Mouse (Mus musculus): ENCODE results near the gene Aars.
"Not testable (repeated sequence)": the region's sequence is repeated elsewhere in the genome, so short reads cannot be mapped to it uniquely, and the experiment has no call there.

The Aars gene

DNA sequence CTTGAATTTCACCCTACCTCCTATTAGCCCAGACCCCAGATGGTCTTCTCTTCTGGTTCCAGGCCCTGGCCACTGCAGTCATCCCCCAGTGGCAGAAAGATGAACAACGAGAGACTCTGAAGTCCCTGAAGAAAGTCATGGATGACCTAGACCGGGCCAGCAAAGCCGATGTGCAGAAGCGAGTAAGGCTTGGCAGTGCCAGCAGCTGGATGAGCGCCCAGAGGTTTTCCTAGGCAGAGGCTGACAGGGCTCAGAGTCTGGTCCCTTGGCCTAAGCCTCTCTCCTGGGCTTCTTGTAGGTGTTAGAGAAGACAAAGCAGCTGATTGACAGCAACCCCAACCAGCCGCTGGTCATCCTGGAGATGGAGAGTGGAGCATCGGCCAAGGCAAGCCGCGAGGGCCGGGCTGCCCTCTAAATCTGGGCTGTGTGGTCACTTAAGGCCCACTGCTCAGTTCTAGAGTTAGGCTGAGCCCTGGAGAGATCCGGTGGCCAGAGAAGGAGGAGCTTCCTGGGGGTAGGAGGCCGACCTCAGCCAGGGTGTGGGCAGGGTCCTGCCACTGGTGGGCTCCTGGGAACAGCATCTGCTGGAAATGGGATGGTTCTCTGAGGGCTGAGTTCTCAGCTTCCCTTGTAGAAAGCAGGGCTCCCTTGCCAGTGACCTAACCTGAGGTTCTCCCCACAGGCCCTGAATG lies 21.0 kb downstream of the Aars start:
- DNase-seq (ENCODE audit: low spot score) = no peak

DNA sequence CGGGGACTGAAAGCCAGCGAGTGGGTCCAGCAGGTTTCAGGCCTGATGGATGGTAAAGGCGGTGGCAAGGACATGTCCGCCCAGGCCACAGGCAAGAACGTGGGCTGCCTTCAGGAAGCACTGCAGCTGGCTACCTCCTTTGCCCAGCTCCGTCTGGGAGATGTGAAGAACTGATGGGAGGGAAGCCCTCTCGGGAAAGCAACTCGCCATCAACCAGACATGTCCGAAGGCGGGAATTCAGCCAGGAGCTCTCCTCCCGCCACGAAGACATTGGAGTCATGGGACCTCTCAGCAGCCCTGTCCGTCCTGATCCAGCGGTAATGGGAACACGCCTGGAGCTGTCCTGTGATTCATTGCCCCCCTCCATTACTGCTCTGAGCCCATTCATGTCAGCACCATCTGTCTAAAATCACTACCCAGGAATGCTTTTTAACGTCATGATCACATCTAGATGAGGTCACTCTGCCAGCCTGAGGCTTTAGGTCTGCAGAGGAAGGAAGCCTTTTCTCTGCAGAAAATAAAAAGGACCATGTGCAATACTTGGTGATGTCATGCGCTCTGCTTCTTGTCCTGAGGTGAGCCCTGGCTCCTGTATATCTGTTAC lies 22.2 kb downstream of the Aars start:
- DNase-seq (ENCODE audit: low spot score) = no peak

DNA sequence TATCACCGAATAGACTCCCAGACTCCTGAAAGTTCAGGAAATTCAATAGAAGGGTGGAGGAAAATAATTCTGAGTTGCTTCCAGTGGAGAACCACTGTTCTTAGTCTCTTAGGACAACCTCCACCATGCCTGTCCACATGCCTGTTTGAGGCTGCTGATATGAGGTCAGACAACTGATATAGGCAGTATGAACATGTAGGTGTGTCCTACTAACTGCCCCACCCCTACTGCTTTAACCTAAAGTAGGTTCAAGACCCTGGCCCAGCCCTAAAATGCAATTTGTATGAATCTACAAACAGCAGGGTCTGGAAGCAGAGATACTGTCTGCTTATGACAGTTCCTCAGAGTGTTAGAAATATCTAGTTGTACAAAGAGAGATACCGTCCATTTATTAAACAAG lies 22.7 kb downstream of the Aars start:
- no peak for DNase-seq (ENCODE audit: low spot score)

DNA sequence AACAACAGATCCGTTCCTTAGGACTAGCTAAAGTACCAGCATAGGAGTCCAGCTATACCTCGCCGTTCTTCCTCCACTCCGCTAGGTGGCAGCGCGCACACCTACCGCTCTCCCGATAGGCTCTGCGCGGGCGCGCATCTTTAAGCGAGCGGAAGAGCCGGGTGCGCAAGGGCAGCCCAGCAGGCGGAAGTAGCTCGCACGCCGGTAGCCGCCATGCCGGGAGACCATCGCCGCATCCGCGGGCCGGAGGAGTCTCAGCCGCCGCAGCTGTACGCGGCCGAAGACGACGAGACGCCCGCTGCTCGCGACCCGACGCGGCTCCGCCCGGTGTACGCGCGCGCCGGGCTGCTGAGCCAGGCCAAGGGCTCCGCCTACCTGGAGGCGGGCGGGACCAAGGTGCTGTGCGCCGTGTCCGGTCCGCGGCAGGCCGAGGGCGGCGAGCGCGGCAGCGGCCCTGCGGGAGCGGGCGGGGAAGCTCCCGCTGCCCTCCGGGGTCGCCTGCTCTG lies 23.3 kb downstream of the Aars start, which contains the start of gene Exosc6:
Gene Exosc6, plus strand, starts transcription at position 182 of the 506 bp plus-strand sequence.
- DNase-seq (ENCODE audit: low spot score) = peak; percentile 97

GRCm38 (mm10) chr8:111056691-111057293 lies 23.8 kb downstream of the Aars start:
- peak; percentile 45 for DNase-seq (ENCODE audit: low spot score)

- DNase-seq (ENCODE audit: low spot score) = no peak
Observed at GRCm38 (mm10) chr8:111058946-111059572, 26.1 kb downstream of the Aars start.

DNA sequence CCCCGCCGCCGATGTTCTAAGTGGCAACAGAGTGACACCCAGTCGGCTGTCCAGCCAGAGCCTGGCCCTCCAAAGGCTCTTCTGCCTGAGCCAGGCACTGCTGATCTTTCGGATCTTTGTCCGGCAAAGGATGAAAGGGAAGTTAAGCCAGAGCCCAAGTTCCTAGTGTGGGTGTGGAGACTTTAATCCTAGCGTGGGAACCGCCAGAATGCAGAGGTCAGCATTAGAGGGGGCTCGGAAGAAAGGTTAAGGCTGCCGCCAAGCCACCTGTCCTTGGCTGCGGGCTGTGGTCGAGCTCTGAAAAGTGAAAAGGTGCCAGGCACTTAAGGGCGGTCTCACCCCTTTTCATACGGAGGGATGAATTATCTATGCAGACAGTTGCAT lies 28.7 kb downstream of the Aars start:
- DNase-seq (ENCODE audit: low spot score) = no peak

DNA sequence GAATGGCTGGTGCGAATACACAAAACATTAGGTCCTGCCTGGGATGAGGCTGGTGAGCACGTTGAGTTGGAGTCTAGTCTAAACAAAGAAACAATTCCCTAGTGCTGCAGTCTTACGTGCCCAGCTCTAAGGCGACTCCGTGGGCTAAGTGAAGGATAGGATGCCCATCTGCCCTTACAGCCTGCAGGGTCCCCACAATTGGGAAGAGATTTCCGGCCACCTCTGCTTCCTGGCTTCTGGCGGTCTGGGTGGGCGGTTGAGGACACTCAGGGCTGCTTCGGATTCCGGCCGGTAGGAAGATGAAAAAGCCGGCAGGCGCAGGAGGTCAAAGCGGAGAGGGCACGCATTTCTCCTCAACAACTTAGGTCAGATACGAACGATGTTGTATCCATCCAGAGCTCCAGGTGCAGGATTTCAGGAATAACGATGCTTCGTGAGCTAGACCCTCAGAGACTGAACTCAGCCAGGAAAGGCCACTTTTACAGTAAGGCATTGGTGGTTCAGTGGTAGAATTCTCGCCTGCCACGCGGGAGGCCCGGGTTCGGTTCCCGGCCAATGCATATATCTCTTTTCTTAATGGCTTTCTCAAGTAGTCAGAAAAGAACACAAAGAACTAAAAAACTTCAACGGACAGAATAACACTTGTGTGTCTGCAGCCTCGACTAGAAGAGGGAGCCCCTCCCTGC lies 29.3 kb downstream of the Aars start:
- peak; percentile 98 for DNase-seq (ENCODE audit: low spot score)

GRCm38 (mm10) chr8:111062893-111063292 lies 29.9 kb downstream of the Aars start:
- peak; percentile 25 for DNase-seq (ENCODE audit: low spot score)

- no peak for DNase-seq (ENCODE audit: low spot score)
Observed at GRCm38 (mm10) chr8:111066308-111066707, 33.4 kb downstream of the Aars start.

DNA sequence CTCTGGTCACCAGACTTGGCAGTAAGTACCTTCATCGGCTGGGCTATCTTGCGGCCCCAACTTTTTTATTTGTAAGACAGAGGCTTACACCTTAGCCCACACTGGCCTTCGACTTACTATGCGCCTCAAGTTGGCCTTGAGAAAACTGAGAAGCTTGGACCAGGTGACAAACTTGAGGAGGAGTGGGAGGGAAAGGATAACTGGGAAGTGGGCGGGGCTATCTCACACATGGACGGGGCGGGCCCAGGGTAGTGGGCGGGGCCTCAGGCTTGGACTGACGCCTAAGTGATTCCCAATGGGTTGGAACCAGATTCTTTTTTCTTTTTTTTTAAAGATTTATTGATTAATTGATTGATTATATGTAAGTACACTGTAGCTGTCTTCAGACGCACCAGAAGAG lies 34.5 kb downstream of the Aars start:
- peak; percentile 21 for DNase-seq (ENCODE audit: low spot score)

DNA sequence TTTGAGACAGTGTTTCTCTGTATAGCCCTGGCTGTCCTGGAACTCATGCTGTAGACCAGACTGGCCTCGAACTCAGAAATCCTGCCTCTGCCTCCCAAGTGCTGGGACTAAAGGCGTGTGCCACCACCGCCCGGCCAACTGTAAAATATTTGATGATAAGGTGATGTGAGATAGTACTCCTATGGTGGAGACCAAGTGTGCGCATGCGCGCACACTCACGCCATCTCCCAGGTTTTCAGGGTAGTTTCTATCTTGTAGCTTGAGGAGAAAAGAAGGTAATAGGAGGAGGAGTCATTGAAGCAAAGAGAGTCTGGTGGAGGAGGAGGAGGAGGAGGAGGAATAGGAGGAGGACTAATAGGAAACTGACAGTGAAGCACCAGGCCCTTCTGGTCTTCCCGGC lies 35.7 kb downstream of the Aars start:
- DNase-seq (ENCODE audit: low spot score) = not testable (repeated sequence)

DNA sequence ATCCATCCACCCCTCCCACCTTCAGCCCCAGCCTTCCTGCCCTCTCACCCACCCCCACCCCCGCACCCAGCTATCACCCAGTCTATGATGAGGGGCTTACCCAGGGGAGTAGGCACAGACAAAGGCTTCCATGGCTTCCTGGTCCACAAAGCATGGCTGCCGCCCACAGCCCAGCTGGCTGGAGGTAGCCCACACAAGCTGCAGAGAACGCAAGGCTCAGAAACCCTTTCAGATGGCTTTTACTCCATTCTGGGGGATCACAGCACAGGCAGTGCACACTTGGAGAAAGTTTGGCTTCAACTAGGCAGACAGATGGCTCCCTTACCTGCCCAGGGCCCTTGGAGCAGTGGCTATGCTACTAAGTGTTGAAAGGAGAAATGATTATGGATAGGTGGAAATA lies 43.0 kb downstream of the Aars start:
- no peak for DNase-seq (ENCODE audit: low spot score)

DNA sequence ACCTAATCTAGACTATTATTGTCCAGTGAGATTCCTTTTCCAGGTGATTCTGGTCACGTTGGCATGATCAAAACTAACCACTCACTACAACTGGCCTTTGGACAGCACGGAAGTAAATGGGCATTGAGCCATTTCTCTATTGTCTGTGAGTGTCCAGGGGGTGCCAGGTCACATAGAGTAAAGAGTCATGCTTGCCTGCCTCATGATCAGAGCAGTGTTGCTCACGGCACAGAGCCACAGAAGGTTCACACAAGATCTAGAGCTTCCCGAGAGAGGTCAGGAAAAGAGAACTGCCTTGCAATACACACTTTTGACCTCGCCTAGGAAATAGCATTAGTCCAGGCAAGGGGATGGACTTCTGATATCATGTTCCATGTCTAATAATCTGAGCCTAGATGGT lies 46.5 kb downstream of the Aars start:
- DNase-seq (ENCODE audit: low spot score) = no peak

DNA sequence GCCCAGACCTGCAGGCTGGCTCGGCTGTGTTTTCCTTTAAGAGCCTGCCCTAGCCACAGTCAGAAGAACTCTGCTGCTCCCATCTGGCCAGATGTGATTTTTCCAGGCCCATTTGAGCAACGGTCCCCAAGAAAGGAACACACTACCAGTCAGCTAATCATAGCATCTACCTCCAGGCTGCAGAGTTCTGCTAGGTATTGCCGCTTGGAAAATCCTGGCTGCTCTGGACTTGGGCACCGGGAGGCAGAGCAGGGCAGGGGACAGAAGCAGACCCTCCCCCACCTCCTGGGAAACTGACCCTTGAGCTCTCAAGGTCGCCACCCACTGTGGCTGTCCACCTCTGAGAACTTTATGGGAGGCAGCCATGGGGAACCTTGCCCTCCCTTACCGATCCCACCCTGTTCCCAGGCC lies 46.9 kb downstream of the Aars start:
- DNase-seq (ENCODE audit: low spot score) = peak; percentile 68

DNA sequence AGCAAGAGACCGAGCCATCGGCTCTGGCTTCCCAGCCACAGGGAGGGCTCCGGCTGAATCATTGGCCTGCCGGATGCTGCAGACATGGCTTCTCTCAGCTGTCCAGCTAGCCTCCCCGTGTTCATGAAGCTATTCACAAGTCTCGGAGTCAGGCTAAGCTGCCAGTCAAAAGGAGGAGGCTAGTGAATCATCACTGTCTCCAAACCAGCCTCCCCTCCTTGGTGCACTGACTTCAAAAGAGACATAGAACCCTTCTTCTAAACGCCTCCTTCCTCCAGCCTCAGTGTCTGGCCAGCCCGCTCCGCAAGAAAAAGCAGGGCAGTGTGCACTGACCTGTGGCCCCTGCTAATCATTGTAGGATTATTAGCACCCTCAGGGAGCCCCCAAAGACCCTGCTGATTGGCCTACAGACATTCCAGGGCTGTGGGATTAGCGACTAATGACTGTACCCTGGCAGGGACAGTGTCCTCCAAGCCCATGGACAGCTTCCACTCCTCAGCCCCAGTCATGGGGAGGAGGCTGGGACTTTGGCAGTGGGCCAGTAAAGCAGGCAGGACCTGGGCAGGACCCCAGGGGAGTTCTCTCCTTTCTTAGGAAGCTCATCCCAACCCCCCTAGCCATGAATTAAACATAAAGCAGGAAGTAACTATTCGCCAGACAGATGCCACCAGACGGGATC lies 48.8 kb downstream of the Aars start:
- DNase-seq (ENCODE audit: low spot score) = peak; percentile 62

GRCm38 (mm10) chr8:111083936-111084335 lies 51.0 kb downstream of the Aars start:
- DNase-seq (ENCODE audit: low spot score) = not testable (repeated sequence)

DNA sequence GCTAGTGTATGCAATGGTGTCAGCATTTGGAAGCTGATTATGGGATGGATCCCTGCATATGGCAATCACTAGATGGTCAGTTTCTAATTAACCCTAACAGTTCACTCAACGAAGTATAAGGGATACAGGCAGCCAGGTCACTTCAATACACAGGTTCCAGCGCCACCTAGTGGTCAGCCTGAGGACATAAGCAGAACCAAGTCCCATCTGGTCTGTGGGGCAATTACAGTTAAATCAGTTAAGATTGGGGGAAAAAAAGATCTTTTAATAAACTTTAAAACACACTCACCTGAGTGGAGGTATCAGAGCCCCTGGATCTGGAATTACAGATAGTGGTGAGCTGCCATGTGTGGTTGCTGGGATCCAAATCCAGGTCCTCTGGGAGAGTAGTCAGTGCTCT lies 57.2 kb downstream of the Aars start:
- peak; percentile 94 for DNase-seq (ENCODE audit: low spot score)

- DNase-seq (ENCODE audit: low spot score) = no peak
Observed at GRCm38 (mm10) chr8:111091706-111092105, 58.8 kb downstream of the Aars start.

DNA sequence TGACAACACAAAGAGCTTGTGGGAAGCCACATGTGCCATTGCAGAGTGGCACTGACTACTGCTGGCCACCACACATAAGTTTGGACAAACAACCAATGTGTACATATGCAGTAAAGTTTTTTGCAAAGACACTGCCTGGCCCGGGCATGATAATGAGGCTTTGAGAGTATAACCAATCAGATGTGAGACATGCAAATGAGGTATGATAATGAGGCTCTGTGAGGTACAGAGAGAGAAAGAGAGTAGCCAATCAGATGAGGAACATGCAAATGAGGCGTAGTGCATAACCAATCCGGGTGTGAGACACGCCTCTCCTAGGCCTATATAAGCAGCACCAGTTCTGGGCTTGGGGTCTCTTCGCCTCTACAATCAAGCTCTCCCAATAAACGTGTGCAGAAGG lies 59.4 kb downstream of the Aars start, which contains the start of gene Clec18a:
Gene Clec18a, minus strand, starts transcription at position 101 of the 400 bp plus-strand sequence.
- not testable (repeated sequence) for DNase-seq (ENCODE audit: low spot score)

Data from retina, embryonic 14.5 days (tissue).